Mouse (Mus musculus) testis, adult 2 months (tissue): Measurements from ENCODE around the gene Gm9972.

Source experiments
- CTCF ChIP-seq: fragments of 200-500 bp; IDR thresholded peaks from 2 replicates; pipeline ENCODE4 v1.5.1; 2012; ENCODE audit warnings: low read depth, mild to moderate bottlenecking, inconsistent platforms, low read length, moderate library complexity; ENCODE audit not compliant: control insufficient read depth, insufficient read depth, insufficient replicate concordance
- POLR2A ChIP-seq: fragments of 200-500 bp; IDR thresholded peaks from 2 replicates; pipeline ENCODE4 v1.6.1; 2012; ENCODE audit warnings: low read depth, mild to moderate bottlenecking, inconsistent platforms, low read length, moderate library complexity; ENCODE audit not compliant: control insufficient read depth

DNA sequence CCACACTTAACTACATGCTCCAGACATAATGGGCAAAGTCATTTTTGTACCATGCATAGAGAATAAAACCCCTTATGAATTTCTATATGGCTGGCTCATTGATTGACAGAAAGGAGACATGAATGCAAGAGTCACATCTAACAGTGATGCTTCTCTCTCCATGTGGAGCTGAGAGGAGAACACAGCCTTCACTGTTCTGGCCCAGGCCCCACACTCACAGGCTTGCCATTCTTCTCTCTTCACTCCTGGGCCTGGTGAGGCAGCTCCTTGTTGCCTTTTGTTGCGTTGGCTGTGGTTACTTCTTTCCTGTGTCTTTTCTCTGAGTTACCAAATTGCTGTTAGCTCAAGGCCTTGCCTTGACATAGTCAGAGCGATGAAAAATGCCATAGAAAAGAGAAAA lies 23.6 kb upstream of the Gm9972 start:
- TF ChIP-seq CTCF (no peak), POLR2A (no peak)
